Mouse (Mus musculus) heart, postnatal 0 days (tissue): Measurements from ENCODE around the gene Rnf126.

Experiments
- CTCF ChIP-seq: IDR thresholded peaks from 2 replicates; pipeline ENCODE4 v1.5.1; 2016; ENCODE audit warnings: antibody characterized with exemption, control low read depth, low read depth
- EP300 ChIP-seq: IDR thresholded peaks from 2 replicates; pipeline ENCODE4 v1.6.1; 2016; ENCODE audit warnings: antibody characterized with exemption, low read depth

- TF ChIP-seq EP300, result peak; percentile 80
- TF ChIP-seq CTCF, result no peak
Observed at GRCm38 (mm10) chr10:79807826-79808225, 41.1 kb upstream of the Rnf126 start.
